Mouse (Mus musculus) bone marrow macrophage, adult 2 months (primary cell): Measurements from ENCODE around the gene Kcnj12. TPM values are rescaled to one million over a fixed set of nuclear protein-coding genes. Genes with fewer than 3 reads are reported as not detected.

Source experiments
- H3K27ac ChIP-seq: 2 replicates; pipeline ENCODE4 v1.5.1; 2012; ENCODE audit warnings: low read depth, low read length; ENCODE audit not compliant: insufficient read depth
- H3K4me1 ChIP-seq: 2 replicates; pipeline ENCODE4 v1.6.1; 2012; ENCODE audit warnings: low read length; ENCODE audit not compliant: control insufficient read depth, insufficient read depth
- H3K4me3 ChIP-seq: 2 replicates; pipeline ENCODE4 v1.5.1; 2012; ENCODE audit warnings: mild to moderate bottlenecking, low read length, moderate library complexity; ENCODE audit not compliant: insufficient read depth
- CTCF ChIP-seq: IDR thresholded peaks from 2 replicates; pipeline ENCODE4 v1.5.1; 2012; ENCODE audit warnings: low read depth, mild to moderate bottlenecking, low read length, moderate library complexity
- POLR2A ChIP-seq: IDR thresholded peaks from 2 replicates; pipeline ENCODE4 v1.6.1; 2012; ENCODE audit warnings: mild to moderate bottlenecking, low read depth, low read length, borderline replicate concordance
- polyA plus RNA-seq: library from polyadenylated mRNA; stranded (reverse); fragments of >200 nt; gene quantifications from 2 replicates; pipeline ENCODE4 v1.2.4, GENCODE M21; 2012; ENCODE audit not compliant: missing spikeins, insufficient read depth, insufficient read length

Kcnj12 gene
- polyA plus RNA-seq, 1 experiment: not detected

GRCm38 (mm10) chr11:61002736-61003135 is 19.6 kb upstream of the Kcnj12 start:
- Histone ChIP-seq H3K4me1 (peaks cover 9% of the 10 kb centered on the region), H3K4me3 (no peak overlapping the region), H3K27ac (no peak overlapping the region)
- no peak for TF ChIP-seq POLR2A
- TF ChIP-seq CTCF: no peak

- Histone ChIP-seq H3K4me1 (peaks cover 9% of the 10 kb centered on the region), H3K4me3 (no peak overlapping the region)
Observed at GRCm38 (mm10) chr11:61004046-61004445, 18.3 kb upstream of the Kcnj12 start.

GRCm38 (mm10) chr11:61004781-61005180 is 17.6 kb upstream of the Kcnj12 start:
- H3K27ac ChIP-seq: no peak overlapping the region
- TF ChIP-seq CTCF (no peak), POLR2A (no peak)
- no peak overlapping the region for H3K4me3 ChIP-seq
- peaks cover 9% of the 10 kb centered on the region for H3K4me1 ChIP-seq

More at GRCm38 (mm10) chr11:61004046-61004445, 18.3 kb upstream of the Kcnj12 start:
- H3K27ac ChIP-seq: no peak overlapping the region
- TF ChIP-seq CTCF (no peak), POLR2A (no peak)

GRCm38 (mm10) chr11:61005345-61005744 is 17.0 kb upstream of the Kcnj12 start:
- TF ChIP-seq POLR2A: no peak
- TF ChIP-seq CTCF: no peak
- peaks cover 9% of the 10 kb centered on the region for H3K4me1 ChIP-seq
- H3K27ac ChIP-seq: 0 out of 2 replicates have a peak overlapping the region, but pooled peaks have one; percentile 1
- H3K4me3 ChIP-seq: no peak overlapping the region

- Histone ChIP-seq H3K27ac (no peak overlapping the region), H3K4me3 (no peak overlapping the region)
- no peak for TF ChIP-seq CTCF
- no peak for TF ChIP-seq POLR2A
Observed at GRCm38 (mm10) chr11:61011736-61012294, 10.5 kb upstream of the Kcnj12 start.

GRCm38 (mm10) chr11:61016866-61017398 is 5.4 kb upstream of the Kcnj12 start:
- H3K4me1 ChIP-seq: no peaks in the 10 kb centered on the region
- TF ChIP-seq CTCF (no peak), POLR2A (no peak)

More at GRCm38 (mm10) chr11:61011736-61012294, 10.5 kb upstream of the Kcnj12 start:
- H3K4me1 ChIP-seq: no peaks in the 10 kb centered on the region

GRCm38 (mm10) chr11:61021129-61021528 is 1.2 kb upstream of the Kcnj12 start:
- TF ChIP-seq CTCF (no peak), POLR2A (no peak)
- Histone ChIP-seq H3K4me3 (no peak overlapping the region), H3K27ac (no peak overlapping the region), H3K4me1 (no peaks in the 10 kb centered on the region)

More at GRCm38 (mm10) chr11:61016866-61017398, 5.4 kb upstream of the Kcnj12 start:
- H3K27ac ChIP-seq: no peak overlapping the region
- H3K4me3 ChIP-seq: no peak overlapping the region

- no peak for TF ChIP-seq CTCF
- no peak for TF ChIP-seq POLR2A
- no peak overlapping the region for H3K27ac ChIP-seq
- no peak overlapping the region for H3K4me3 ChIP-seq
- H3K4me1 ChIP-seq: peaks cover under 1% of the 10 kb centered on the region; the same call in 1 of the 2 replicates
Observed at GRCm38 (mm10) chr11:61021676-61022549, 451 bp upstream of the Kcnj12 start.

GRCm38 (mm10) chr11:61023416-61024200 is 1.2 kb downstream of the Kcnj12 start:
- TF ChIP-seq CTCF (no peak), POLR2A (no peak)

More at GRCm38 (mm10) chr11:61023416-61024200, 1.2 kb downstream of the Kcnj12 start:
- H3K4me3 ChIP-seq: no peak overlapping the region
- H3K27ac ChIP-seq: no peak overlapping the region
- peaks cover 16% of the 10 kb centered on the region for H3K4me1 ChIP-seq
